Mouse (Mus musculus) heart, postnatal 0 days (tissue): Measurements from ENCODE around the gene Gm5152. TPM values are rescaled to one million over a fixed set of nuclear protein-coding genes. Genes with fewer than 3 reads are reported as not detected.

ENCODE experiments used
- ATAC-seq: fragments of 200-750 bp; cut with Nextera tagmentation; 2 replicates; pipeline ENCODE4 v1.8.0; 2017; ENCODE audit warnings: low read depth, moderate number of reproducible peaks, moderate library complexity; ENCODE audit not compliant: insufficient read depth
- DNase-seq: peaks from one replicate; pipeline ENCODE4 v3.0.0-alpha.2; 2016; ENCODE audit warnings: low spot score
- H3K27ac ChIP-seq: fragments of 300-500 bp; sonication (generic); 2 replicates; pipeline ENCODE4 v1.5.1; 2014; ENCODE audit warnings: low read depth, mild to moderate bottlenecking
- H3K27me3 ChIP-seq: fragments of 300-500 bp; sonication (generic); 2 replicates; pipeline ENCODE4 v1.6.1; 2014; ENCODE audit warnings: low read length, mixed read lengths; ENCODE audit not compliant: control insufficient read depth, insufficient read depth
- H3K36me3 ChIP-seq: fragments of 300-500 bp; sonication (generic); replicated peaks from 2 replicates; pipeline ENCODE4 v1.6.1; 2014; ENCODE audit warnings: low read length, mixed read lengths; ENCODE audit not compliant: control insufficient read depth, insufficient read depth
- H3K4me1 ChIP-seq: fragments of 300-500 bp; sonication (generic); 2 replicates; pipeline ENCODE4 v1.6.1; 2014; ENCODE audit warnings: antibody characterized with exemption; ENCODE audit not compliant: control insufficient read depth, insufficient read depth
- H3K4me2 ChIP-seq: fragments of 300-500 bp; sonication (generic); 2 replicates; pipeline ENCODE4 v1.6.1; 2014; ENCODE audit warnings: low read depth, mild to moderate bottlenecking, low read length, moderate library complexity
- H3K4me3 ChIP-seq: fragments of 300-500 bp; sonication (generic); 2 replicates; pipeline ENCODE4 v1.5.1; 2014; ENCODE audit warnings: low read depth, low read length
- H3K9ac ChIP-seq: fragments of 300-500 bp; sonication (generic); replicated peaks from 2 replicates; pipeline ENCODE4 v1.6.1; 2014; ENCODE audit warnings: low read depth, low read length, mixed read lengths
- H3K9me3 ChIP-seq: fragments of 300-500 bp; sonication (generic); replicated peaks from 2 replicates; pipeline ENCODE4 v1.6.1; 2016; ENCODE audit warnings: low read length; ENCODE audit not compliant: control insufficient read depth
- CTCF ChIP-seq: IDR thresholded peaks from 2 replicates; pipeline ENCODE4 v1.5.1; 2016; ENCODE audit warnings: antibody characterized with exemption, control low read depth, low read depth
- EP300 ChIP-seq: IDR thresholded peaks from 2 replicates; pipeline ENCODE4 v1.6.1; 2016; ENCODE audit warnings: antibody characterized with exemption, low read depth
- WGBS: fragments of 180-500 bp; shearing (Covaris S2); extraction: QIAGEN DNeasy Blood & Tissue Kit; methylation state at CpG from one replicate; pipeline ENCODE4 v1.1.7; 2014; 5-methylcytosine and 5-hydroxymethylcytosine counted together
- polyA plus RNA-seq: library from polyadenylated mRNA; unstranded; fragments of >200 nt; fragmentation: Nextera tagmentation; extraction: Ambion mirVana; gene quantifications from 2 replicates; pipeline ENCODE4 v1.2.1, GENCODE M21; 2015
- total RNA-seq: library from RNA; depleted of rRNA; stranded (reverse); fragments of >200 nt; gene quantifications from 2 replicates; pipeline ENCODE4 v1.2.3, GENCODE M21; 2014; ENCODE audit warnings: low replicate concordance

The Gm5152 gene
- total and polyA plus RNA-seq, 2 experiments from 2014 or later = not detected

GRCm38 (mm10) chr5:10196880-10197279 is 49.4 kb downstream of the Gm5152 start:
- H3K4me1 ChIP-seq = no peaks in the 10 kb centered on the region
- TF ChIP-seq CTCF (peak; percentile 33; the same call in 1 of the 2 replicates), EP300 (no peak)
- no peaks in the 10 kb centered on the region for H3K27me3 ChIP-seq
- no peak overlapping the region for H3K27ac ChIP-seq
- H3K9ac ChIP-seq = no peak overlapping the region
- H3K4me2 ChIP-seq = no peak overlapping the region
- WGBS = 6% methylated on average over 1 of the region's 1 CpGs
- ATAC-seq (peak; percentile 89), DNase-seq (peak; percentile 73)
- no peaks in the 10 kb centered on the region for H3K9me3 ChIP-seq
- H3K4me3 ChIP-seq = no peak overlapping the region
- no peaks in the 10 kb centered on the region for H3K36me3 ChIP-seq
